Mouse (Mus musculus) erythroblast, embryonic 14.5 days (primary cell): Measurements from ENCODE around the gene Arhgef12. TPM values are rescaled to one million over a fixed set of nuclear protein-coding genes. Genes with fewer than 3 reads are reported as not detected.

Experiments
- H3K27me3 ChIP-seq: 2 replicates; pipeline ENCODE4 v1.6.1; 2012; ENCODE audit warnings: inconsistent platforms; ENCODE audit not compliant: control insufficient read depth
- H3K36me3 ChIP-seq: 2 replicates; pipeline ENCODE4 v1.6.1; 2012; ENCODE audit warnings: mild to moderate bottlenecking, inconsistent platforms; ENCODE audit not compliant: control insufficient read depth
- H3K4me1 ChIP-seq: 2 replicates; pipeline ENCODE4 v1.6.1; 2012; ENCODE audit warnings: inconsistent platforms; ENCODE audit not compliant: control insufficient read depth
- H3K4me3 ChIP-seq: replicated peaks from 2 replicates; pipeline ENCODE3; 2012; ENCODE audit warnings: moderate library complexity, mild to moderate bottlenecking, inconsistent platforms
- H3K9me3 ChIP-seq: 2 replicates; pipeline ENCODE4 v1.6.1; 2012; ENCODE audit warnings: low read length, inconsistent platforms, mixed read lengths; ENCODE audit not compliant: control insufficient read depth
- GATA1 ChIP-seq: IDR thresholded peaks from 2 replicates; pipeline ENCODE4 v1.6.1; 2012; ENCODE audit warnings: low read length, inconsistent platforms, mixed read lengths
- TAL1 ChIP-seq: IDR thresholded peaks from 3 replicates; pipeline ENCODE4 v1.6.1; 2012; ENCODE audit warnings: low read length, inconsistent platforms, mixed read lengths
- polyA plus RNA-seq: library from polyadenylated mRNA; stranded (reverse); fragments of >175 nt; gene quantifications from 2 replicates; pipeline ENCODE4 v1.2.3, GENCODE M21; 2012

Gene Arhgef12
- polyA plus RNA-seq, 1 experiment: 1.4 TPM

DNA sequence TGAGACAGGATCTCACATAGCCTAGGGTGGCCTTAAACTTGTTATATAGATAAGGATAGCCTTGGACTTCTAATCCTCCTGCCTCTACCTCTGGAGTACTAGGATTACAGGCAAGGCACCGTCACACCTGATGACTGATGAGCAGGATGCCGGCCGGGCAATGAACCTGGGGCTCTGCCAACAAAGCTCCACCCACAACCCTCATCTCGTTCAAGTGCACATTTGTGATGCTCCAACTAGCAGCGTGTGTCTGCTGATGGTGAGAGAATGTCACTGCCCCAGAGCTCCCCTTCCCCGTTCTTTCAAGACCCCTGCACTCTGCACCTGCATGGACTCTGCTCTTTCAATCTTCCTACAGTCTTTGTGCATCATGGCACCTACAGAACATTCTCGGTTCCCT is 174.9 kb downstream of the Arhgef12 start:
- Histone ChIP-seq H3K4me1 (no peaks in the 10 kb centered on the region), H3K27me3 (no peaks in the 10 kb centered on the region), H3K4me3 (no peak overlapping the region), H3K36me3 (no peaks in the 10 kb centered on the region), H3K9me3 (no peaks in the 10 kb centered on the region)
- TF ChIP-seq TAL1 (no peak), GATA1 (no peak)

DNA sequence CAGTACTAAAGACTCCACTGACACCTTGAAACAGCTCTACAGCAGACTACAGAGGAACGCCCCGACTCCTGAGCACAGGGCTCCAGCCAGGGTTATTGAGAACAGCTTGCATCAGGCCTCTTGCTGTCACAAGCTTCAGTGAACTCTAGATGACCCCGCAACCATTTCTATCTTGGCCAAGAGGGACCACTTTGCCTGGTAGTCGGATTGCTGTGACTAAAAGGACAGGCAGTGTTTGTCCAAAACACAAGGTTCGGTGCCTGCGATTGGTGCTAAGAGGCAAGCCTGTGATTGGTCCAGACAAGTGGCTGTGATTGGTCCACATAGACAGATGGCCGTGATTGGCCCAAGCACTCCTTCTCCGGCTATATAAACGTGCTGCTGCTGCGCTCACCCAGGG is 179.5 kb downstream of the Arhgef12 start:
- no peak for TF ChIP-seq GATA1
- no peak for TF ChIP-seq TAL1
- no peaks in the 10 kb centered on the region for H3K27me3 ChIP-seq
- H3K4me1 ChIP-seq: no peaks in the 10 kb centered on the region
- no peak overlapping the region for H3K4me3 ChIP-seq
- no peaks in the 10 kb centered on the region for H3K9me3 ChIP-seq
- no peaks in the 10 kb centered on the region for H3K36me3 ChIP-seq

DNA sequence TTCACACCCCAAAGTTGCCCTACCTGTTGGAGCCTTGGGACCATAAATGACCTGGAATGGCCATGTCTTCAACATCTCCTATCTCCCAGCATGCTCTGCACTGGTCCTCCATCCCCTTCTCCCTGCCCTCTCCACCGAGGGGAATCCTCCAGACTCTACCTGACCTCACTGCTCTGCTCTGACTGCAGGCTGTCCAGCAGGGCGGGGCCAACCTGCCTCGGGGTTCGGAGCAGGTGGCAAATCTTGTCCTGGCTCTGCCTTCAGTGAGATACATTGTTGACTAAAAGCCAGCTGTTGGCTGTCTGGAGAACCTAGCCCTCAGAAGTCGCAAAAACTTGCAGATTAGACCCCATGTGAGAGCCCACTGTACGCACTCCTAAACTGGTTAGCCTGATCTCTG is 180.5 kb downstream of the Arhgef12 start:
- Histone ChIP-seq H3K9me3 (no peaks in the 10 kb centered on the region), H3K36me3 (no peaks in the 10 kb centered on the region), H3K4me1 (no peaks in the 10 kb centered on the region), H3K4me3 (no peak overlapping the region), H3K27me3 (no peaks in the 10 kb centered on the region)
- no peak for TF ChIP-seq GATA1
- no peak for TF ChIP-seq TAL1

DNA sequence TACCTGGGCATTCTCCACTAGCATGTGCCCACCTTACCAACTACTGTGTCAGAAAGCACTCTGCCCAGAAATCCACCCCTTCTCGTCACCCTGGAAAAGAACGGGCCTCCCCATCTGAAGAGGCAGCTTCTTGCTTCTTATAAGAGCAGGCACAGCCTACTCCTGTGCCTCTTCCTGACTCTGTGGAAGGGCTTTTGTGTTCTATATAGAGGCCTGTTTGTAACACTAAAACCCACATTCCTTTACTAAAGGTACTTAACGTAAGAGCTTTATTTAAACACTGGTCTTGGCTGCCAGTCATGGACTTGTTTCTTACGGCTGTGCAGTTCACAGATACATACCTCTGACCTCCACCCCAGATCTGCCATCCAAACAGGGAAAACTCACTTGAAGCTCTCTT is 185.2 kb downstream of the Arhgef12 start:
- H3K9me3 ChIP-seq: no peaks in the 10 kb centered on the region
- H3K4me1 ChIP-seq: no peaks in the 10 kb centered on the region
- no peaks in the 10 kb centered on the region for H3K27me3 ChIP-seq
- H3K36me3 ChIP-seq: no peaks in the 10 kb centered on the region
- TF ChIP-seq GATA1: no peak
- TF ChIP-seq TAL1: no peak
- H3K4me3 ChIP-seq: no peak overlapping the region

DNA sequence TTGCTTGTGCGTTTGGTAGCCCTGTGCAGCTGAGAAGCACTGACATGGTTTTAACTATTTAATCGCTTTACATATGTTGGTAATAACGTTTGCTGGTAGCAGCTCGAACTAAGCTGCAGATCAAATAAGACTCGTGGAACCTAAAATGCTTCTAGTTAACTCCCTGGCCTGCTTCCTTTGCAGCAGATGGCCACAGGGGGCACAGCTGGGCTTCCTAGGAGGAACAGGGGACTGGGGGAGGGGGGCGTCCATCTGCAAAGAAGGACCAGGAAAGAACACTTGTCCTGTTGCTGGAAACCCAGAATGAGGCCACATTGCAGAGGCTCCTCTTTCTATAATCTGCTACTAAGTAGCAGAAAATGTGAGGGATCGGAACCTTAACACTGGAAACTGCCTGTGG is 186.8 kb downstream of the Arhgef12 start:
- H3K4me1 ChIP-seq: no peaks in the 10 kb centered on the region
- H3K9me3 ChIP-seq: no peaks in the 10 kb centered on the region
- no peaks in the 10 kb centered on the region for H3K27me3 ChIP-seq
- no peak overlapping the region for H3K4me3 ChIP-seq
- TF ChIP-seq TAL1 (no peak), GATA1 (no peak)
- H3K36me3 ChIP-seq: no peaks in the 10 kb centered on the region

DNA sequence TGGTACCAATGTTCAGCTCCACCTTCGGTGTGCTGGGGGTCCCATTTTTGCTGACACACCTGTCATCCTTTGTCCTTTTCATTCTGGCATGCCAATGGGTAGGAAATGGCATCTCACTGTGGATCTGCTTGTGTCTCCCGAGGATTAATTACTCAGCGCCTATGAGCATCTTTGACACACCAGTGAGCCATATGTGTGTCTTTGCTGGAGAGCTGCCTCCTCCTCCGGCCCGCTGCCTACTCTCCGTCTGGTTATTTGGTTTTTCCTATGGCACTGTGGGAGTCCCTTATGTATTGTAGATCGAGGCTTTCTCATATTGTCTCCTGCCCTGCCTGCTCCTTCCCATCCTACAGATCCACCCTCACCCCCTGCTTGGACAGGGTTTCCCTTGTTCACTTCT is 189.1 kb downstream of the Arhgef12 start:
- H3K4me1 ChIP-seq: no peaks in the 10 kb centered on the region
- TF ChIP-seq GATA1 (no peak), TAL1 (no peak)
- no peaks in the 10 kb centered on the region for H3K36me3 ChIP-seq
- no peaks in the 10 kb centered on the region for H3K9me3 ChIP-seq
- H3K27me3 ChIP-seq: no peaks in the 10 kb centered on the region
- H3K4me3 ChIP-seq: no peak overlapping the region

Other genes with a start within 250 kb of the Arhgef12 start
- gene Grik4, start 162.7 kb downstream of the Arhgef12 start, polyA plus RNA-seq: not detected in 2 replicates
- gene Tmem136, start 9.3 kb upstream of the Arhgef12 start, polyA plus RNA-seq: not detected in 2 replicates
- gene Pou2f3, start 103.1 kb upstream of the Arhgef12 start, polyA plus RNA-seq: not detected in 2 replicates
- 12.3 and 12.6 TPM in 2 replicates for gene Oaf, start 132.7 kb upstream of the Arhgef12 start, polyA plus RNA-seq
- not detected in 2 replicates for gene Trim29, start 203.6 kb upstream of the Arhgef12 start, polyA plus RNA-seq